Mouse (Mus musculus) retina, adult 2 months (tissue): Measurements from ENCODE around the gene Spata32.

Source experiments
- DNase-seq: peaks from one replicate; pipeline ENCODE4 v3.0.0-alpha.2; 2012; ENCODE audit warnings: low read depth, low spot score

Spata32 gene

GRCm38 (mm10) chr11:103174411-103174832 lies 43.8 kb downstream of the Spata32 start:
- DNase-seq, result no peak

GRCm38 (mm10) chr11:103173771-103174344 lies 44.4 kb downstream of the Spata32 start:
- no peak for DNase-seq

GRCm38 (mm10) chr11:103173041-103173770 lies 45.0 kb downstream of the Spata32 start:
- DNase-seq, result no peak

- DNase-seq, result no peak
Measured at GRCm38 (mm10) chr11:103172392-103173040, 45.7 kb downstream of the Spata32 start.

- DNase-seq, result no peak
Measured at GRCm38 (mm10) chr11:103171703-103172391, 46.4 kb downstream of the Spata32 start.

- no peak for DNase-seq
Measured at GRCm38 (mm10) chr11:103171286-103171620, 47.0 kb downstream of the Spata32 start.

GRCm38 (mm10) chr11:103170494-103171285 lies 47.5 kb downstream of the Spata32 start, which contains the start of gene Fmnl1:
Fmnl1 (plus strand) TSS chr11:103171107.
- DNase-seq, result no peak

- DNase-seq, result no peak
Measured at GRCm38 (mm10) chr11:103170111-103170493, 48.1 kb downstream of the Spata32 start.

GRCm38 (mm10) chr11:103169664-103170063 lies 48.6 kb downstream of the Spata32 start:
- DNase-seq, result no peak

GRCm38 (mm10) chr11:103168690-103169390 lies 49.4 kb downstream of the Spata32 start:
- DNase-seq, result peak; percentile 36

- no peak for DNase-seq
Measured at GRCm38 (mm10) chr11:103164391-103164790, 53.8 kb downstream of the Spata32 start.

GRCm38 (mm10) chr11:103162132-103162531 lies 56.1 kb downstream of the Spata32 start:
- no peak for DNase-seq

GRCm38 (mm10) chr11:103161449-103161848 lies 56.8 kb downstream of the Spata32 start:
- DNase-seq, result no peak

GRCm38 (mm10) chr11:103160738-103161137 lies 57.5 kb downstream of the Spata32 start:
- DNase-seq, result no peak

- DNase-seq, result peak; percentile 69
Measured at GRCm38 (mm10) chr11:103158621-103159478, 59.4 kb downstream of the Spata32 start.
